Mouse (Mus musculus) limb, embryonic 14.5 days (tissue): ENCODE measurements around the gene Abraxas1. TPM values are rescaled to one million over a fixed set of nuclear protein-coding genes. Genes with fewer than 3 reads are reported as not detected.
A peak's percentile ranks its signal among the peaks of the same experiment; 100 is the strongest.

Experiments
- ATAC-seq: fragments of 200-750 bp; cut with Nextera tagmentation; 2 replicates; pipeline ENCODE4 v1.8.0; 2017; ENCODE audit warnings: low read depth, moderate number of reproducible peaks, moderate TSS enrichment; ENCODE audit not compliant: low FRiP score
- DNase-seq: peaks from one replicate; pipeline ENCODE4 v3.0.0-alpha.2; 2015; ENCODE audit warnings: low spot score
- H3K27ac ChIP-seq: fragments of 300-500 bp; sonication (generic); replicated peaks from 2 replicates; pipeline ENCODE4 v1.5.1; 2014; ENCODE audit warnings: low read depth, mild to moderate bottlenecking, low read length, moderate library complexity, mixed read lengths
- H3K27me3 ChIP-seq: fragments of 300-500 bp; sonication (generic); 2 replicates; pipeline ENCODE4 v1.6.1; 2014; ENCODE audit warnings: low read length, mixed read lengths; ENCODE audit not compliant: control insufficient read depth, insufficient read depth
- H3K36me3 ChIP-seq: fragments of 300-500 bp; sonication (generic); 2 replicates; pipeline ENCODE4 v1.6.1; 2014; ENCODE audit warnings: mild to moderate bottlenecking, low read length, moderate library complexity, mixed read lengths; ENCODE audit not compliant: control insufficient read depth, insufficient read depth
- H3K4me1 ChIP-seq: fragments of 300-500 bp; sonication (generic); 2 replicates; pipeline ENCODE4 v1.6.1; 2014; ENCODE audit warnings: antibody characterized with exemption, low read length, mixed read lengths; ENCODE audit not compliant: control insufficient read depth, insufficient read depth
- H3K4me2 ChIP-seq: fragments of 300-500 bp; sonication (generic); replicated peaks from 2 replicates; pipeline ENCODE4 v1.6.1; 2014; ENCODE audit warnings: low read depth, mild to moderate bottlenecking, low read length, moderate library complexity; ENCODE audit not compliant: severe bottlenecking
- H3K4me3 ChIP-seq: fragments of 300-500 bp; sonication (generic); replicated peaks from 2 replicates; pipeline ENCODE4 v1.5.1; 2014; ENCODE audit warnings: low read length
- H3K9ac ChIP-seq: fragments of 300-500 bp; sonication (generic); 2 replicates; pipeline ENCODE4 v1.6.1; 2014; ENCODE audit warnings: mild to moderate bottlenecking, low read depth, low read length, moderate library complexity; ENCODE audit not compliant: severe bottlenecking
- H3K9me3 ChIP-seq: fragments of 300-500 bp; sonication (generic); 2 replicates; pipeline ENCODE4 v1.6.1; 2016; ENCODE audit warnings: low read length; ENCODE audit not compliant: control insufficient read depth
- POLR2A ChIP-seq: fragments of 200-500 bp; IDR thresholded peaks from 2 replicates; pipeline ENCODE4 v1.8.0; 2012; ENCODE audit warnings: inconsistent platforms, mild to moderate bottlenecking, moderate library complexity, borderline replicate concordance; ENCODE audit not compliant: insufficient read depth, insufficient read length; ENCODE audit errors: extremely low read depth
- WGBS: fragments of 180-500 bp; shearing (Covaris S2); extraction: QIAGEN DNeasy Blood & Tissue Kit; methylation state at CpG from one replicate; pipeline ENCODE4 v1.1.7; 2014; 5-methylcytosine and 5-hydroxymethylcytosine counted together
- polyA plus RNA-seq, 2 experiments: library from polyadenylated mRNA; depleted of rRNA in 1 of 2; stranded (reverse) in 1 of 2; unstranded in 1 of 2; fragments of >200 nt; fragmentation: Nextera tagmentation in 1 of 2; extraction: Ambion mirVana in 1 of 2; gene quantifications; 2 replicates each; pipeline versions ENCODE4 v1.2.1 to v1.2.3; 2012 to 2014

Abraxas1 gene
- polyA plus RNA-seq, 2 experiments: 21.7 to 28.0 TPM

GRCm38 (mm10) chr5:100861811-100862210, 41.0 kb upstream of the Abraxas1 start:
- H3K4me2 ChIP-seq: no peak overlapping the region
- TF ChIP-seq POLR2A: no peak
- no peak for DNase-seq
- no peak for ATAC-seq
- no peaks in the 10 kb centered on the region for H3K4me1 ChIP-seq
- H3K27ac ChIP-seq: no peak overlapping the region
- H3K4me3 ChIP-seq: no peak overlapping the region
- no peak overlapping the region for H3K9ac ChIP-seq
- 77% methylated on average over 7 of the region's 7 CpGs for WGBS
- H3K36me3 ChIP-seq: no peaks in the 10 kb centered on the region
- H3K9me3 ChIP-seq: no peaks in the 10 kb centered on the region
- H3K27me3 ChIP-seq: no peaks in the 10 kb centered on the region

- H3K9ac ChIP-seq: no peak overlapping the region
- H3K4me2 ChIP-seq: no peak overlapping the region
- H3K4me3 ChIP-seq: no peak overlapping the region
- no peak for TF ChIP-seq POLR2A
- H3K27ac ChIP-seq: no peak overlapping the region
- H3K4me1 ChIP-seq: no peaks in the 10 kb centered on the region
- DNase-seq: no peak
- ATAC-seq: no peak
- H3K36me3 ChIP-seq: no peaks in the 10 kb centered on the region
- H3K27me3 ChIP-seq: no peaks in the 10 kb centered on the region
- no peaks in the 10 kb centered on the region for H3K9me3 ChIP-seq
- WGBS: 63% methylated on average over 4 of the region's 4 CpGs
Observed at GRCm38 (mm10) chr5:100861140-100861539, 40.4 kb upstream of the Abraxas1 start.

GRCm38 (mm10) chr5:100860417-100861053, 39.8 kb upstream of the Abraxas1 start:
- no peak overlapping the region for H3K4me3 ChIP-seq
- H3K9me3 ChIP-seq: no peaks in the 10 kb centered on the region
- no peaks in the 10 kb centered on the region for H3K4me1 ChIP-seq
- DNase-seq (no peak), ATAC-seq (no peak)
- no peak for TF ChIP-seq POLR2A
- no peak overlapping the region for H3K27ac ChIP-seq
- WGBS: 80% methylated on average over 12 of the region's 12 CpGs
- H3K36me3 ChIP-seq: no peaks in the 10 kb centered on the region
- no peak overlapping the region for H3K4me2 ChIP-seq
- H3K9ac ChIP-seq: no peak overlapping the region
- no peaks in the 10 kb centered on the region for H3K27me3 ChIP-seq

DNA sequence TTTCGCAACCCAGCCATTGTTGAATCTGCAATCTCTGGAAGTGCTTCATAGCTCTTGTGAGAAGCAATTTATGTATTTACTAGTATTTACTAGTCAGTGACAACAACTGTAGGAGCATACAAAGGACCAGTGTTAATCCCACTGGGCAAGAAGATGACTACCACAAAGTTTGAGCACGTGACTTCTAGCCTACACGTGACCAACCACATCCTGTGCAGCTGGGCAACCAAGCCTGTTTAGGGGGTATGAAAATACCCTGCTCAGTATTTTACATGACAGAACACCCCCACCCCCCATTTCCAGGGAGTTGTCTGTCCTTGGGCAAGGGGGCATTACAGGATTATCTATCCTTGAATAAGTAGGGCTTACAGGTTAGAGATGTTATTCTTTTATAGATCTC, 35.8 kb upstream of the Abraxas1 start:
- Histone ChIP-seq H3K4me2 (no peak overlapping the region), H3K4me3 (no peak overlapping the region), H3K27ac (no peak overlapping the region), H3K27me3 (no peaks in the 10 kb centered on the region), H3K36me3 (no peaks in the 10 kb centered on the region), H3K4me1 (no peaks in the 10 kb centered on the region), H3K9ac (no peak overlapping the region), H3K9me3 (no peaks in the 10 kb centered on the region)
- 76% methylated on average over 3 of the region's 3 CpGs for WGBS
- DNase-seq: no peak
- no peak for TF ChIP-seq POLR2A
- no peak for ATAC-seq

GRCm38 (mm10) chr5:100853963-100854362, 33.2 kb upstream of the Abraxas1 start:
- Histone ChIP-seq H3K36me3 (no peaks in the 10 kb centered on the region), H3K4me3 (no peak overlapping the region), H3K27me3 (no peaks in the 10 kb centered on the region), H3K4me1 (no peaks in the 10 kb centered on the region), H3K9me3 (no peaks in the 10 kb centered on the region), H3K4me2 (no peak overlapping the region), H3K9ac (no peak overlapping the region), H3K27ac (no peak overlapping the region)
- 82% methylated on average over 4 of the region's 4 CpGs for WGBS
- no peak for TF ChIP-seq POLR2A
- ATAC-seq: no peak
- DNase-seq: no peak

GRCm38 (mm10) chr5:100847143-100847542, 26.4 kb upstream of the Abraxas1 start:
- ATAC-seq: no peak
- 8% methylated on average over 2 of the region's 2 CpGs for WGBS
- peaks cover 7% of the 10 kb centered on the region for H3K4me1 ChIP-seq
- H3K27ac ChIP-seq: no peak overlapping the region
- peak overlapping the region; percentile 93 for H3K4me2 ChIP-seq
- H3K27me3 ChIP-seq: peaks cover 13% of the 10 kb centered on the region; the same call in 1 of the 2 replicates
- H3K9ac ChIP-seq: 0 out of 2 replicates have a peak overlapping the region, but pooled peaks have one; percentile 60
- H3K4me3 ChIP-seq: peak overlapping the region; percentile 58
- no peaks in the 10 kb centered on the region for H3K9me3 ChIP-seq
- no peak for TF ChIP-seq POLR2A
- no peak for DNase-seq
- H3K36me3 ChIP-seq: no peaks in the 10 kb centered on the region
